Mouse (Mus musculus): ENCODE data around the gene Met. TPM values are rescaled to one million over a fixed set of nuclear protein-coding genes. Genes with fewer than 3 reads are reported as not detected.

Gene Met
- 2.9 and 4.0 TPM in 2 replicates for polyA plus RNA-seq (2014; fragmentation: Nextera tagmentation; extraction: Ambion mirVana)

GRCm38 (mm10) chr6:17463434-17464280, at the start of gene Met:
Gene Met (plus strand): TSS chr6:17463800.
- WGBS, result under 1% methylated on average over 69 of the region's 78 CpGs
- DNase-seq (ENCODE audit: low spot score) (peak; percentile 56), ATAC-seq (replicated peaks; ENCODE audit: insufficient number of reproducible peaks, low FRiP score, low TSS enrichment, low read depth) (peak; percentile 86)
- no peaks in the 10 kb centered on the region for H3K36me3 ChIP-seq (replicated peaks; ENCODE audit: control insufficient read depth, insufficient read depth, low read depth, low read length)
- H3K27me3 ChIP-seq (ENCODE audit: control insufficient read depth, insufficient read depth, low read length), result peaks cover 9% of the 10 kb centered on the region
- no peaks in the 10 kb centered on the region for H3K4me1 ChIP-seq (ENCODE audit: control insufficient read depth, insufficient read depth, low read length)
- peak within 1 kb of the TSS; percentile 62 for H3K9ac ChIP-seq (replicated peaks; ENCODE audit: low read length)
- H3K4me2 ChIP-seq (ENCODE audit: low read depth, low read length), result peak within 1 kb of the TSS; percentile 98
- no peak within 1 kb of the TSS for H3K27ac ChIP-seq (replicated peaks; ENCODE audit: low read depth, low read length)
- no peaks in the 10 kb centered on the region for H3K9me3 ChIP-seq (replicated peaks; ENCODE audit: control insufficient read depth, low read length)
- peak within 1 kb of the TSS; percentile 67 for H3K4me3 ChIP-seq (ENCODE audit: low read depth, low read length)

GRCm38 (mm10) chr6:17418226-17418625, 45.4 kb upstream of the Met start:
- H3K4me3 ChIP-seq (ENCODE audit: low read depth, low read length), result no peak overlapping the region
- H3K36me3 ChIP-seq (replicated peaks; ENCODE audit: control insufficient read depth, insufficient read depth, low read depth, low read length), result no peaks in the 10 kb centered on the region
- no peaks in the 10 kb centered on the region for H3K27me3 ChIP-seq (ENCODE audit: control insufficient read depth, insufficient read depth, low read length)
- no peak overlapping the region for H3K27ac ChIP-seq (replicated peaks; ENCODE audit: low read depth, low read length)
- no peaks in the 10 kb centered on the region; the same call in 1 of the 2 replicates for H3K4me1 ChIP-seq (ENCODE audit: control insufficient read depth, insufficient read depth, low read length)
- H3K4me2 ChIP-seq (ENCODE audit: low read depth, low read length), result no peak overlapping the region
- 53% methylated on average over 7 of the region's 7 CpGs for WGBS
- ATAC-seq (replicated peaks; ENCODE audit: insufficient number of reproducible peaks, low FRiP score, low TSS enrichment, low read depth) (no peak), DNase-seq (ENCODE audit: low spot score) (no peak)
- no peak overlapping the region for H3K9ac ChIP-seq (replicated peaks; ENCODE audit: low read length)
- no peaks in the 10 kb centered on the region for H3K9me3 ChIP-seq (replicated peaks; ENCODE audit: control insufficient read depth, low read length)

GRCm38 (mm10) chr6:17422432-17422831, 41.2 kb upstream of the Met start:
- Histone ChIP-seq H3K4me3 (ENCODE audit: low read depth, low read length) (no peak overlapping the region), H3K9me3 (replicated peaks; ENCODE audit: control insufficient read depth, low read length) (no peaks in the 10 kb centered on the region), H3K4me1 (ENCODE audit: control insufficient read depth, insufficient read depth, low read length) (no peaks in the 10 kb centered on the region), H3K27ac (replicated peaks; ENCODE audit: low read depth, low read length) (no peak overlapping the region), H3K36me3 (replicated peaks; ENCODE audit: control insufficient read depth, insufficient read depth, low read depth, low read length) (no peaks in the 10 kb centered on the region), H3K9ac (replicated peaks; ENCODE audit: low read length) (no peak overlapping the region), H3K4me2 (ENCODE audit: low read depth, low read length) (no peak overlapping the region), H3K27me3 (ENCODE audit: control insufficient read depth, insufficient read depth, low read length) (no peaks in the 10 kb centered on the region)
- DNase-seq (ENCODE audit: low spot score) (no peak), ATAC-seq (replicated peaks; ENCODE audit: insufficient number of reproducible peaks, low FRiP score, low TSS enrichment, low read depth) (no peak)
- WGBS, result 89% methylated on average over 1 of the region's 1 CpGs

- no peaks in the 10 kb centered on the region for H3K4me1 ChIP-seq (ENCODE audit: control insufficient read depth, insufficient read depth, low read length)
- no peak overlapping the region for H3K4me3 ChIP-seq (ENCODE audit: low read depth, low read length)
- 46% methylated on average over 3 of the region's 3 CpGs for WGBS
- DNase-seq (ENCODE audit: low spot score) (peak; percentile 30), ATAC-seq (replicated peaks; ENCODE audit: insufficient number of reproducible peaks, low FRiP score, low TSS enrichment, low read depth) (no peak)
- no peaks in the 10 kb centered on the region for H3K27me3 ChIP-seq (ENCODE audit: control insufficient read depth, insufficient read depth, low read length)
- H3K36me3 ChIP-seq (replicated peaks; ENCODE audit: control insufficient read depth, insufficient read depth, low read depth, low read length), result no peaks in the 10 kb centered on the region
- H3K9me3 ChIP-seq (replicated peaks; ENCODE audit: control insufficient read depth, low read length), result no peaks in the 10 kb centered on the region
- no peak overlapping the region for H3K9ac ChIP-seq (replicated peaks; ENCODE audit: low read length)
- no peak overlapping the region for H3K4me2 ChIP-seq (ENCODE audit: low read depth, low read length)
- no peak overlapping the region for H3K27ac ChIP-seq (replicated peaks; ENCODE audit: low read depth, low read length)
Measured at GRCm38 (mm10) chr6:17429041-17429440, 34.6 kb upstream of the Met start.

- no peak overlapping the region for H3K4me3 ChIP-seq (ENCODE audit: low read depth, low read length)
- no peak for DNase-seq (ENCODE audit: low spot score)
- no peak overlapping the region for H3K4me2 ChIP-seq (ENCODE audit: low read depth, low read length)
- H3K4me1 ChIP-seq (ENCODE audit: control insufficient read depth, insufficient read depth, low read length), result no peaks in the 10 kb centered on the region
- H3K9ac ChIP-seq (replicated peaks; ENCODE audit: low read length), result no peak overlapping the region
- H3K27me3 ChIP-seq (ENCODE audit: control insufficient read depth, insufficient read depth, low read length), result no peaks in the 10 kb centered on the region
- H3K9me3 ChIP-seq (replicated peaks; ENCODE audit: control insufficient read depth, low read length), result no peaks in the 10 kb centered on the region
- H3K27ac ChIP-seq (replicated peaks; ENCODE audit: low read depth, low read length), result no peak overlapping the region
- 76% methylated on average over 3 of the region's 3 CpGs for WGBS
- ATAC-seq (replicated peaks; ENCODE audit: insufficient number of reproducible peaks, low FRiP score, low TSS enrichment, low read depth), result no peak
- H3K36me3 ChIP-seq (replicated peaks; ENCODE audit: control insufficient read depth, insufficient read depth, low read depth, low read length), result no peaks in the 10 kb centered on the region
Measured at GRCm38 (mm10) chr6:17429611-17430010, 34.0 kb upstream of the Met start.

GRCm38 (mm10) chr6:17443311-17443710, 20.3 kb upstream of the Met start:
- no peak for ATAC-seq (replicated peaks; ENCODE audit: insufficient number of reproducible peaks, low FRiP score, low TSS enrichment, low read depth)
- H3K27me3 ChIP-seq (ENCODE audit: control insufficient read depth, insufficient read depth, low read length), result no peaks in the 10 kb centered on the region
- 90% methylated on average over 4 of the region's 4 CpGs for WGBS
- H3K4me3 ChIP-seq (ENCODE audit: low read depth, low read length), result no peak overlapping the region
- H3K27ac ChIP-seq (replicated peaks; ENCODE audit: low read depth, low read length), result no peak overlapping the region
- H3K9ac ChIP-seq (replicated peaks; ENCODE audit: low read length), result no peak overlapping the region
- no peaks in the 10 kb centered on the region for H3K9me3 ChIP-seq (replicated peaks; ENCODE audit: control insufficient read depth, low read length)
- H3K4me1 ChIP-seq (ENCODE audit: control insufficient read depth, insufficient read depth, low read length), result no peaks in the 10 kb centered on the region
- H3K4me2 ChIP-seq (ENCODE audit: low read depth, low read length), result no peak overlapping the region
- no peaks in the 10 kb centered on the region for H3K36me3 ChIP-seq (replicated peaks; ENCODE audit: control insufficient read depth, insufficient read depth, low read depth, low read length)
- DNase-seq (ENCODE audit: low spot score), result no peak

- Histone ChIP-seq H3K27ac (replicated peaks; ENCODE audit: low read depth, low read length) (no peak overlapping the region), H3K27me3 (ENCODE audit: control insufficient read depth, insufficient read depth, low read length) (no peaks in the 10 kb centered on the region), H3K9ac (replicated peaks; ENCODE audit: low read length) (no peak overlapping the region), H3K9me3 (replicated peaks; ENCODE audit: control insufficient read depth, low read length) (no peaks in the 10 kb centered on the region), H3K4me1 (ENCODE audit: control insufficient read depth, insufficient read depth, low read length) (no peaks in the 10 kb centered on the region), H3K4me2 (ENCODE audit: low read depth, low read length) (no peak overlapping the region), H3K4me3 (ENCODE audit: low read depth, low read length) (no peak overlapping the region), H3K36me3 (replicated peaks; ENCODE audit: control insufficient read depth, insufficient read depth, low read depth, low read length) (no peaks in the 10 kb centered on the region)
- DNase-seq (ENCODE audit: low spot score), result no peak
- WGBS, result 16% methylated on average over 5 of the region's 5 CpGs
- ATAC-seq (replicated peaks; ENCODE audit: insufficient number of reproducible peaks, low FRiP score, low TSS enrichment, low read depth), result 0 out of 2 replicates have a peak, but pooled peaks have one; percentile 18
Measured at GRCm38 (mm10) chr6:17451305-17451704, 12.3 kb upstream of the Met start.

GRCm38 (mm10) chr6:17455116-17455515, 8.5 kb upstream of the Met start:
- H3K4me3 ChIP-seq (ENCODE audit: low read depth, low read length), result no peak overlapping the region
- H3K36me3 ChIP-seq (replicated peaks; ENCODE audit: control insufficient read depth, insufficient read depth, low read depth, low read length), result no peaks in the 10 kb centered on the region
- no peak overlapping the region for H3K27ac ChIP-seq (replicated peaks; ENCODE audit: low read depth, low read length)
- no peak overlapping the region for H3K4me2 ChIP-seq (ENCODE audit: low read depth, low read length)
- DNase-seq (ENCODE audit: low spot score), result no peak
- no peak overlapping the region for H3K9ac ChIP-seq (replicated peaks; ENCODE audit: low read length)
- no peaks in the 10 kb centered on the region for H3K4me1 ChIP-seq (ENCODE audit: control insufficient read depth, insufficient read depth, low read length)
- no peak for ATAC-seq (replicated peaks; ENCODE audit: insufficient number of reproducible peaks, low FRiP score, low TSS enrichment, low read depth)
- WGBS, result 88% methylated on average over 1 of the region's 1 CpGs
- H3K27me3 ChIP-seq (ENCODE audit: control insufficient read depth, insufficient read depth, low read length), result no peaks in the 10 kb centered on the region
- H3K9me3 ChIP-seq (replicated peaks; ENCODE audit: control insufficient read depth, low read length), result no peaks in the 10 kb centered on the region

Data from embryonic facial prominence, embryonic 11.5 days (tissue).